Mouse (Mus musculus): ENCODE measurements around the gene Srrm1.

Srrm1 gene

DNA sequence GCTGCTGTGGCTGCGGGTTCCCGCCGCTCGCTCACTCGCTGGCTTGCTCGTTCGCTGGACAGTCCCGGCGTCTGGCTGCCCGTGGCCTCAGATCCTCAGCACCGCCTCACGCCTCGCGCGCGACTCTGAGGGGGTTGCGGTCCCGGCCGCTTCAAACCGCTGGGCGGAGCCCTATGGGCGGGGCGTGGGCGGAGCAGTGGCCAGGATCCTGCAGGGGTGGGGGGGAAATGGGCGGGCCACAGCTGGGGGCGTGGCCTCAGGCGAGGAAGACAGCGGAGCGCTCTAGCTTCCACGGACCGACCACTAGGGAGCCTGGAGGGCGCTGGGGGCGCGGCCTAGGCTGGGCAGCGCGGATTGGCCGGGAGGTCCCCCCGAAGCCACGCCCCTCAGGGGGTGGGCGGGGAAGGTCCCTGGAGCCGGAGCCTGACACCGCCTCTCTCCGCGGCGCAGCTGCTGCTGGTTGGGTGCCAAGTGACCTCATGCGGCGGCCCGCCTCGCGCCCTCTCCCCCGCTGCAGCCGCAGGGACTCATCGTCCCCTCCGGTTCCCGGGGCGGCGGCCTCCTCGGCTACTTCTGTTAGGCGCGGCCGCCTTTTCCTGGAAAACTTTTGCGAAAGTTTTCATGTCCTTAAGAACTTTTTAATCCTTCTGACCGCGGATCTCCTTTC lies 80.3 kb downstream of the Srrm1 start, which contains the start of gene Clic4:
Gene Clic4, minus strand, starts transcription at position 175 of the 667 bp plus-strand sequence.
- DNase-seq (ENCODE audit: low spot score in 2 of 2), result peak; percentile 99

DNA sequence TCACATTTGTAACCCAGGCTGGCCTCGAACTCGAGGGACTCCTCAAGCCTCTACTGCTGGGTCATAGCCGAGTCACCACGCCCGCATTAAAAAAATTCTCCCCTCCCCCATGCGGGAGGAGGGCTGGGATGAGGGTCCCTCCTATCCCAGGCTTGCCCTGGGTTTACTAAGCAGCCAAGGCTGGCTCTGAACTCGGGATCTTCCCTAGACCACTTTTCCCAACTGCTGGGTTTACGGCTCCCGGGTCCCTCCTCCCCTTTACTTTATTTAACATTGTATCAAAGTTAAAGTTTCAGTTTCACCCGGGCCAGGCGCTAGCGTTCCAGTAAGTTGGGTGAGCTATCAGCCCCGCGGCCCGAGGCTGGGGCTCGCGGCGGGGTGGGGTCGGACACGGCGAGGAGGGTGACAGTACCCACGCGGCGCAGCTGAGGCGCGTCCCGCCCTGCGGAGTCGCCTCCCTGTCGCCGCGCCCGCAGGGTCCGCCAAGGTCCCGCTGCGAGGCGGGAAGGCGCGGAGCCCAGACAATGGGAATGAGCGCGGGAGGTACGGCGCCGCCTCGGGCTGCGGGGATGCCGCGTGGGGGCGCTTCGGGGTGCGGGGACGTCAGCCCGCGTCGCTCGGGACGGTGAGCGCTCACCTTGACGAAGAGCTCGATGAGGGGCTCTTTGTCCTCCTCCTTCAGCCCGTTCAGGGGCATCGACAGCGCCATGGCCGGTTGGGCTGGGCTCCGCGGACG lies 81.1 kb downstream of the Srrm1 start:
- peak; percentile 75 to 78 for DNase-seq (ENCODE audit: low spot score in 2 of 2)

- DNase-seq (ENCODE audit: low spot score in 2 of 2), result peak; percentile 37 to 63
Observed at GRCm38 (mm10) chr4:135271419-135271828, 81.7 kb downstream of the Srrm1 start.
